Mouse (Mus musculus): Measurements from ENCODE around the gene Atxn1.

Gene Atxn1

DNA sequence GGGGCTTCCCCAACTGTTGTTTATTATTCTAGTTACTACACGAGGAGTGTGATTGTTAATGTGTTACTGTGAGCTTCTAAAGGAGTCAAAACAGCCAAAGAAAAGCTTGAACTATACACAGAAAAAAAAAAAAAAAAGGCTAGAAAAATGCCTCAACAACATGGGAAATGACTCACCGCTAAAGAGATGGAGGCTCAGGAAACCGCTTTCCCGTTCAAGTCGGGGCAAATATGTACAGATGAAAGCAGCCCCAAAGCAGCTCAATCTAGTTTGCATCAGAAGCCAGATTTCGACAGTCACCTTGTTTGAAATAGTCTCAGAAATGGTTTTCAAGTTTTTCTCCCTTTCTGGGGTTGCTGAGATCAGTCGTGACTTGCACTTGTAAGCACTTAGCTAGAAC lies 40.3 kb downstream of the Atxn1 start:
- no peak for DNase-seq

DNA sequence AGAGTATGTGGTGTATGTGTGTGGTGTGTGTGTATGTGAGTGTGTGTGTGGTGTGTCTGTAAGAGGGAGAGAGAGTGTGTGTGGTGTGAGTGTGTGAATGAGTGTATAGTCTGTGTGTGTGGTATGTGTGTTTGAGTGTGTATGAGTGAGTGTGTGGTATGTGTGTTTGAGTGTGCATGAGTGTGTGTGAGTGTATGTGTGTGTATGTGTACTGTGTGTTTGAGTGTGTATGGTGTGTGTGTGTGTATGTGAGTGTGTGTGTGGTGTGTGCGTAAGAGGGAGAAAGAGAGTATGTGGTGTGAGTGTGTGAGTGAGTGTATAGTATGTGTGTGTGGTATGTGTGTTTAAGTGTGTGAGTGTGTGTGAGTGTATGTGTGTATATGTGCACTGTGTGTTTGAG lies 41.7 kb downstream of the Atxn1 start:
- no peak for DNase-seq

DNA sequence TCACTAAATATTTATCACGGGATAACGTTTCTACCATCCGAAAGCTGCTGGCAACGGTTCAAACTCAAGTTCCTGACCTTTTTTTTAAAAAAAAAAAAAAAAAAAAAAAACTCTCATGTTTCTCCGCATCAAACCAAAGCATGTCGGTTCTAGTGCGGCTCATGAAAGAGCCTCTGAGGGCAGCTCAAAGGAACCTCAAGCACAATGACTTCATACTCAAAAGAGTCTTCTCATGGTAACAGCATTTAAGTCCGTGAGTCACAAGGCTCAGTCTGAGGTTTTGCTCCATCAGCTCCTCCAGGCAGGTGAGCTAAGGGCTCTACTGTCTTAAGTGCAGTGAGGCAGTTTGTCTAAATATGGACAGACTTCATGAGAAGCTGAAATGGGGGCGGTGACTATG lies 42.3 kb downstream of the Atxn1 start:
- DNase-seq, result no peak

DNA sequence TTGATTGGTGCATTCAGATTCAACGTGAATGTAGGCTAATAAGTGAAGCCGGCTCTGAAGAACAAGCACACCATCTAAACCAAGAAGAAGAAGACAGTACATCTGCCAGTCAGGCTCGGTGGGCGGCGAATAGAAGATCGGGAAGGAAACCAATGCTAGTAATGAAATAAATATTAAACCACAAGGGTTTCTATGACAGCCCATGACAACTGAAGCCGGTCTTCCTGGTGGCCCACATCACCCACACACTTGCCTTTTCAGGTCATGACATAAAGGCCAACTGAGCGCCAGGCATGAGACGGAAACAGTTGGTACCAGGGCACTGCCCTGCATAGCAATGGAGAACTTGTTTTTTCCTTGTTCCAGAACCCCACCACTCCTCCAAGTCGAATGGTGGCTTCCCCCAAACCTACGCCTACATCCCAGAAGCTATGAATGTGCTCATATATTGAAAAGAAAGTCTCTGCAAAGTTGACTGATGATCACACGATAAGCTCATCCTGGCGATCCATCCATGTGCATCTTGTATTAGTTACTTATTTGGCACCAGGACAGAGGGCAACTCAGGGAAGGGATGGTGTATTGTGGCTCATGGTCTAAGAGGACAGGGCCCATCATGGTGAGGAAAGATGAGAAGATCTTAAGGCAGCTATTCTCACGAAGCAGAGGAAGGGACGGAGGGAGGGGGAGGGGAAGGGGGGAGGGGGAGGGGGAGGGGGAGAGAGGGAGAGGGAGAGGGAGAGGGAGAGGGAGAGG lies 45.7 kb downstream of the Atxn1 start:
- DNase-seq, result no peak

DNA sequence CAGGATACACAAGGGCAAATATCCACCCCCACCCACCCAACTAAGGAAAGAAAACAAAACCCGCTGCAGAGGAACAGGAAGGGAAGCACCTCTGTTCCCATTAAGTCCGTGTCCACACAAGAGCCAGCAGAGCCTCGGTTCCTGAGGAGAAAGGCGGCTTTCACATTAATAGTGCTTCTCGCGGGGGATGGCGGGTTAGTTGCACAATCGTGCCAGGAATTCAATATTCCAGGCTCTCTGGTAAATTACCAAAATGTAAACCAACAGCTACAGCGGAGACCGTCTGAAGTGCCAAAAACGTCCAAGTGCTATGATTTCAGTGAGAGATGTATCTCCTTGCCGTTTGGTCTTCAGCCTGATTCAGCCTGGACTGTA lies 46.8 kb downstream of the Atxn1 start:
- DNase-seq, result no peak

DNA sequence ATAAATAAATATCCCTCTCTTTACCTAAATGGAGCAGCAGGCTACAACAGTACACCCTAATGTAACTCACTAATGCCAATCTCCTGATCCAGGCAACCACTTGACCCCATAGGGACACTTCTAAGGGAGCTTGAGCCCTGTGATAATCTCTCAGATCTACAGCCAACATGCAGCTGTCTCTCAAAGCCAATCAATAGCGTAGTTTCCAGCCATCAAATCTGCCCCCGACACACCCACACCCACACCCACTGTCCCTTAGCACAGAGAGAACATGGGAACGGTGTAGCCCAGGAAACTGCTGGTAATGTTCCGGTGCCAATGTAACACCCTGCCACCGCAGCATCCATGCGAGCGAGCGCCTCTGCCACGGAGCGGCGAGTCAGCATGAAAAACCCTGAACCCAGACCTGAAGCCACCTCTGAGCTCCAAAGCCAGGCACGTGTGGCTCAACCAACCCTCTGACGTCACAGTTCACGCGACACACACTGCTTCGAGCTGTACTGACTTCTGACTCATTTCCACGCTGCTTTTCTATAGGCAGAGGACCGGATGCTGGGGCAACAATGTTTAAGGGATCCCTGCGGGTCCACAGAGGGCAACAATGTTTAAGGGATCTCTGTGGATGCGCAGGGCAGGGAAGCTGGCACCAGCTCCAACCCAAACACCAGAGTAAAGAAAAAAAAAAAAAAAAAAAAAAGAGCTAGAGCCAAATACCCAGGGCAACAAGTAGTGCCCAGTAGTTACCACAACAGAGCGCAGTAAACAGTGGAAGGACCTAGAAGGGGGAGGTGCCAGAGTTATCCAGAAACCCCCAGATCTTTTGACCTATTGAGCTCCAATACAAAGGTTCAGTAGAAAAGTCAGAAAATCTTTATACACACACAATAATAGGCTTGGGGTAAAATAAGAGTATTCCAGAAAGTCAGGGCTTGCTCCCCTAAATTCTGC lies 47.5 kb downstream of the Atxn1 start:
- DNase-seq, result no peak

DNA sequence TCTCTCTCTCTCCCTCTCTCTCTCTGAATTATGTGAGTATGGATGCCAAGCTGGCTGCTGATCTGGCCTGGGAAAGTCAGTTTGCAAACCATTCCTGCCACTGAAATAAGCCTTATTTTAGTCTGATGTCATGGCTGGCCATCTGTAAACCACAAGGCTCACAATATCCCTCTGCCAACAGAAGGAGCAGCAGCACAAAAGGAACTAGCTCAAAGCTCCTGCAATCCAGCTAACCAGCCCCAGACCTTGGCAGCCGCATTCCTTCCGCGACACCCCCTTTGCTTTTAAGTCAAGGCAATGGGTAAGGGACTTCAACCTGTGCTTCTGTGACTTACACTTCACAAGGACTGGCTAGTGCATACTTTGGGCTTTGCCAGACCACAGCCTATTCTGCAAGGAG lies 48.9 kb downstream of the Atxn1 start:
- no peak for DNase-seq

DNA sequence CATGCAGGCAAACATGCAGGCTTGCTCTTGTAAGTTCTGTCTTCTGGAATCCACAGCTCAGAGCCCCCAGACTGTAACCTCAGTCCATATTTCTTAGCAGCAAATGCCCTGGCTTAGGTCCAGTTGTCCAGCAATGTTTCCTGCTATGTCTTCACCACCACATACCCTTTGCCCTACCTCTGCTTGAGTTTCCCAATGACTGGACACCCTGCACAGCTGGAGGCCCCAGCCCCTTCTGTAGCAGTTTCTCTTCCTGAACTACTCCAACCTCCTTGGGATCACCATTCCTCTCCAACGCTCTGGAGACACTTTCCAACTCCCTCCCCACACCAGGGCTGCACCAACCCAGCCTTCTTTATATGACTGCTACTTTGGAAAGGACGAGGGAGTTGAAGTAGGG lies 49.8 kb downstream of the Atxn1 start:
- DNase-seq, result no peak

DNA sequence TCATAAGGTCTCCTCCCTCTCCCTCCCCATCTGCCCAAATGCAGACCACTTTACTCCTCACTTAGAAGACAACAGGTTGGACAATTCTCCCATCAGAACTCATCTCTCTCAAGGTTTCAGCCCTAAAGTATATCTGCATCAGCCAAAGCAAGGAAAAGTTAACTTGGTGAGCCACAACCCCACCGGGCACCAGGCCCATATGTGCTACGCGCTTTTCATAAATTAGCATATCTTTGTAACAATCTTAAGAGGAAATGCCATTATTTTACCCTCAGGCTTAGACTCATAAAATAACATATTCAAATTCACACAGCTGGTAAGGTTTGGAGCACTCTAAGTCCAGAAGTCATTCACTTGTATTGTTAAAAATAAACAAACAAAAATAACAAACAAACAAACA lies 50.7 kb downstream of the Atxn1 start:
- DNase-seq, result no peak

DNA sequence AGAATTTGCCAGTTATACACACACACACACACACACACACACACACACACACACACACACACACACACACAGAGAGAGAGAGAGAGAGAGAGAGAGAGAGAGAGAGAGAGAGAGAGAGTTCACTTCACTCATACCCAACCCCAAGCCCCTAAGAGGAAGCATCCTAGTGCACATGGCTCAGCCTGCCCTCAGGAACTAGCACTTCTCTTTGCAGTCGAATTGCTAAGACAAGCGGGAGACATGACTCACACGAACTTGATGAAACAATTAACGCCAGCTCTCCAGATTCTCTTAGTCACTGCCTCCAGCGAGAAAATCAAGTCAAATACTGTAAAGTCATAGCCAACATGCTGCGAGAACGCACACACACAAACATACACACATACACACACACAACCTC lies 53.0 kb downstream of the Atxn1 start:
- DNase-seq, result no peak

DNA sequence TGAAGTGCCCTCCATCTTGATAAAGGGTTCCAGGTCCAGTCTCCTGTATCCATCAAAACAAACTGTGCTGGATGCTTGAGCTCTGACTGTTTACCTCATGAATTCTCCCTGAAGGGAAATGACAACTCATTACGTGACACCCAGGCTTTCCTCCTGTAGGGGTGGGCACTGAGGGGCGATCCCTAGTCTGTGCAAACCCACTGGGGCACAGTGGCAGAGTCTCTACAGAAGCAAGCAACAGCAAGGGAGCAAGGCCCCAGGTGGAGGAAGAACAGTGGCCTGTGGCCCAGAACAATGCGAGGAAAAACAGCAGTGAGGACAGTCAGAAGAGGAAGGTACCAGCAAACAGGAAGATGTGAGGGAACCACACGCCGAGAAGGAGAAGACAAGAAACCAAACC lies 53.7 kb downstream of the Atxn1 start:
- no peak for DNase-seq

DNA sequence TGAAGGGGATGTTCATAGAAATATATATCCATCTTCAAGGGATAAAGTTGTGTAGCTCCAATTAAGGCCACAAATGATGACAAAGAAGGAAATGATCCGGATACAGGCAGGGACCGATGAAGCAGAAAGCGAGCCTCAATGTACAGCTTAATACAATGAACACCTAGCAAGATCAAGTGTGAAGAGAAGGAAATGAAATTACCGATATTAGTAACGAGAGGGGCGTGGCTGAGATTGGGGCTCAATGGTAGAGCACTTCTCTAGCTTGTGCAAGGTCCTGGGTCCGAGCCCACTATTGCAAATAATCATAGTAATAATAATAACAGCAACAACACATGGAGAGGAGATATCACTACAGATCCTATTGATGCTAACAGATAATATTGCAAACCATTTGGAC lies 54.5 kb downstream of the Atxn1 start:
- no peak for DNase-seq

DNA sequence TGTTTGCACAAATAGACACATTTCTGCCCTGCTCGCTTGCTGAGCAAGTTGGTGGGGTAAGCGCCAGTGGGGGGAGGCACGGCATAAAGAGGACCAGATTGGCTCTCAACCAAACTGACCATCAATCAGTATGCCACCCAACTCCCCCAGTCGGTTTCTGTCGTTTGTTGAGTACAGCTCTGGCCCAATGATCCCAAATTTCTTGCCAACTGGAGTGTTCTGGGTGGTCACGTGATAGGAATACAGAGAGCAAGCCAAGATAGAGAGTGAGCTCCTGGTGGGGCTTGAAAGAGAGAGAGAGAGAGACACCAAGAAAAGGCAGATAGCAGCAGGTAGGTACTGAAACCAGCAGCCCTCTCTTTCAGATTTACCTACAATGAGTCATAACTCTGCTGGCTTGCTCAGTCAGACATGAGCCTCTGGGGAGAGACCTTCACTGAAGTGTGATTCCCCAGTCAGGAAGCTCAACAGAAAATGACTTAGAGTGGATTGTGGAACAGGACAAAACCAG lies 57.6 kb downstream of the Atxn1 start:
- DNase-seq, result peak; percentile 20

DNA sequence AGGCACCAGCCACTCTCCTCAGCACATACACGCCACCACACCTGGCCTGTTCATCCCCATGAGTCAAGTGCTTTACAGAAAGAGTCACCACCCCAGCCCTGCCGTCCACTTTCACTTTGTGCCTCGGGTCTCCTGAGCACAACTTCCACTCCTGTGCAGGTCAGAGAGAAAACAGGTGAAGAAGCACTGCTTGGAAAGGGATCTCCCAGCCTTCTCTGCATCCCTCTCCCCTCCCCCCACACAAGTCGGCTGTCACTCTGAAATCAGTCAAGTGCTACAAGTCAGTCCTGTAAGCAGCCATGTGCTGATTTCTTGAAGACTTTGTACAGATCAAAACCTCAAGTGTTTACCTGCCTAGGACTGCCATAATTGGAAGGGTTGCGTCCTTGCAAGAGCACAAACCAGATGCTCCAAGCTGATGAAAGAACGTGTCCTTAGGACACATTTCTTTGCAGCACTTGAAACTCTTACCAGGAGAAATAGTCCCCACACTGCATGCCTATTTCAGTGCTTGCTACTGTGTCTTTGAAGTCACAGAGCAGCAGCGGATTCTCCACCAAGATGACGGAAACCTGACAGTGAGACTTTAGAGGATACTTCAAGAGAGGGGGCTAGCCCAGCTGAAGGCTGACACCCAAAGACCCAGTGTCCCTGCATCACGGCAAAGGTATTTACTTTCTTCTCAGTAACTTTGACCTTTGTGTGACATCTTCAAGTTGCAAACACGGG lies 58.2 kb downstream of the Atxn1 start:
- DNase-seq, result no peak

DNA sequence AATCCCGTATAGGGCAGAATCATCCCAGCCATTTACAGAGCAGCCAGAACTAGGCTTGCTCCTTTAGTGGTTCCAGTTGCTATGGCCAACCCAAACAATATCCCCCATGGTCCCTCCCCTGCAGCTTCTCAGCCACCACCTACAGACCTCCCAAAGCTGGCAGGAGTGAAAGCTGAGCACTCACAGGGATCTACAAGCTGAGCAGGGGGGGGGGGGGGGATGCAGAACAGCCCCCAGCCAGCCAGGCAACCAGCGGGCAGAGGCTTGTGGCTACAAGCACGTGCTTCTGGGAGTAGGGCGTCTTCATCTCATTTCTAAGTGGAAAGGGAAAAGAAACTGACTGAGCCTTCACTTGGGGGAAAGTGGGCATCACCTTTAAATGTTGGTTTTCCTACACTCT lies 59.9 kb downstream of the Atxn1 start:
- DNase-seq, result no peak

DNA sequence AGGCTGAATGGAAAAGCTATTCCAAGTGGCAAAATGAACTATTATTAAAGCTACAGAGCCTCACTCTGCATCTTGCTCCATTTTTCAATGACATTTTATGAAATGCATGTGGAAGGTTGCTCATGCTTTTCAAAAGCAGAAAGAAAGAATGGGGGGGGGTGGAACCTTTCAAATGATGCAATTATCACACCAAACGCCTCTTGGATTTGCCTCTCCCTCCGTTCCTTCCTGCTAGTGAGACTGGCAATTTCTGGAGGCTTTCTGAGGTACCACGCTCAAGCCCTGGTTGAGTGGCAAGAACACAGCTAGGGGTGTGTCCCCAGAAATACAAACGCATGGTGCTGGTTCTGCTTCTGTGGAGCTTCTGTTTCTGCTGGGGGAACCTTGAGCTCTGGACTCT lies 60.4 kb downstream of the Atxn1 start:
- DNase-seq, result no peak

DNA sequence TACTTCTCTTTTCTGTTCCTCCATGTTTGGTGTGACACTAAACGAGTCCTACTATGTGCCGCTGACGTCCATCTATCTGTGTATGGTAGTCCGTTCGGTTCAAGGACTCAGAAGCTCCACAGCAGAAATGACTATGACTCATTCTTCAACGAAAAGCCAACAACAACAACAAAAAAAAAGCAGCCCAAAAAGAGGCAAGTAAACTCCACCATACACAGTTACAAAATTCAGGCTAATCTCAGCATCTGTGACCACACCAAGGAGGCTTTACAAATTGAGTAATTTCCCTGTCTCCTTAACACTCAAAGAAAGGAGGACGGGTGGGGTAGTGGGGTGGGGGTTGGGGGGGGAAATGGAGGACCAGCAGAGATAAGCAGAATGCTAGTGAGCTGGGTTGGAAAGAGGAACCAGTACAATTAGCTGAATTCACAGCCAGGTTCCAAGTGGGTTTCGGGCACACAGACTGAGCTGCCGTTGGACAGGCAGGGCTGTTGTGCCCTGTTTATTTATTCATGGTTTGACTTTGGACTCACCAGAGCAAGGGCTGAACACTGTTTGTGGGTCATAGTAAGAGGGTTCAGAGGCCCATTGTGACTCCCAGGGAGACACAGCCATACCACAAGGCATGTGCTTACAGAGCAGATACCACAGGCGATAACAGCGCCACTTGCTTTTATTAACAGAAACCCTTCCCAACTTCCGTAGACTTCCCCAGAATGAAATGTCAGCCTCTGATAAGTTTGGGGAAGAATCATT lies 61.1 kb downstream of the Atxn1 start:
- DNase-seq, result no peak

DNA sequence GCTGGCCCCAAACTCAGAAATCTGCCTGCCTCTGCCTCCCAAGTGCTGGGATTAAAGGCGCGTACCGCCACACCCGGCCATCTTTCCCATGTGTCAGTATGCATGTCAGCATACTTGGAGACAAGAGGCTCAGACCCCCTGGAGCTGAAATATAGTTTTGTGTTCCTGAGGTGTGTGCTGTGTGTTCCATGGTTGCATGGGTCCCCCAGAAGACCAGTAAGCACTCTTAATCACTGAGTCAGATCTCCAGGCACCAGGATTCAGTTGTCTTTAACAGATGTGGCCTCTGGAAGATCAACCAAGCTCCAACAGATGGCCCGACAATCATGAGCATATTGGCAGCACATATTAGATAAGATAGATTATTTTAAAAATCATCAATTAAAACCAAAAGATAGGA lies 62.4 kb downstream of the Atxn1 start:
- DNase-seq, result no peak

DNA sequence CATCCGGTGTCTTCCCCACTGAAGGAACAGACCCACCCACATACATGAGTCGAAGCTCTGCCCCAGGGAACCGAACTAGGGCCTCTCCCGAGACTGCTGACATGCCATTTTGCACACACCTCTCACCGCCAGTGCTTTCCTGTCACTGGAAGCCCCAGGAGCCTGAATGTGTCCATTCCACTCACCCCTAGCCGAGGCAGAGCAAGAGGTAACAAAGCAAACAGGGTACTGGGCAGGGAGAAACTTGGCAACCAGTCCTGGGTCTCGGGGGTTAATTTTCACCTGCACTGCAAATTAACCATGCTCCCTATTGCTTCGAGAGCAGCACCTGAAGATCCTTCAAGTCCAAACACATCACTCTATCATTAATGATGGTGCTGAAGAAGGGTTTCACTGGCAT lies 64.0 kb downstream of the Atxn1 start:
- no peak for DNase-seq

DNA sequence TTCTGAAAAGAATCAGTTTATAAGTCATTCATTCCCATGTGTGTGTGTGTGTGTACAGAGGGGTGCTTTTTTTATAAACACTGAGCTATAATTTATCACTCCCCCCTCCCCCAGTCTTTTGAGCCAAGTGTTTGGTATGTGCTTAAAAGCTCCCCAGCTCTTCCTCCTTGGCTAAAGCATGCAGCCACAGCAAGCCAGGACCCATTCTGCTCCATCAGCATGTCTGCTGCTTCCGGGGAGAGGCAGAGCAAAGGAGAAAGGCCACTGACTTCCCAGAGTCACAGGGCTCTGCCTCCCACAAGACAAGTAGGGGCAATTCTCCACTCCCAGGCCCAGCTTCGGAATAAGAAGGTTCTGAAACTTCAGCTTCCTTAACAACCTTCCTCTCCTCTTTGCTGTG lies 67.2 kb downstream of the Atxn1 start:
- DNase-seq, result no peak

DNA sequence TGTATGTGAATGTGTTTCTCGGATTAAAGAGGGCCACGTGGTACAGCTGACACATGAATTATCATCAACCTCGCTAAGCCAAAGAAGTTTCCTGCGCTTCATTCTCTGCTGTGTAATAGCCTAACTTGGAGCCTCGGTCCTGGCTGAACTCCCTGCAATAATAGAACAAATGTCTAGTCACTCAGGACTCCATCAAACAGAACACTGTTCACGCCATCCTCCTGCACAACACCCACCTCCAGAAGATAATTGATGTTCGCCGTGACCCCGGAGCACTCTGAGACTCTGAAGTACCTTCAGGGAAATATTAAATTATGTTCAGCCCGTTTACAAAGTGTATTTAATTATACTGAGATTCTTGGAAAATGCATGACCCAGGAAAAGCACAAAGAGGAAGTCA lies 70.0 kb downstream of the Atxn1 start:
- DNase-seq, result no peak

DNA sequence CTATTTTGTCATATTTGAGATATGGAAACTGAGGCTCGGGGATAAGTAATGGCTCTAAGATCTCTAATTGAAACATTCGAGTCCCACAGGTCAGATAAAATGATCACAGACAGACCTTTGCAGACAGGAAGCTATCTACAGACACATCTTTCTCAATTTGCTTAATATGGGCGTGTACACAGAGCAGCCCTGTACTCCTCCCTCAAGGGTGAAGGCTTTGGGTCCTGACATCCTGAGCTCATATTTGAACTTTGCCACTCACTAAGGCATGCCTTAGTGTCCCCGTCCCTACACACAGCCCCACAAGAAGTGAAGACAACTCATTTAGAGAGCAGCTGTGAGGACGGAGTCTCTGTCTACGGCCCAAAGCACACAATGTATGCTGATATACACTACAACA lies 70.6 kb downstream of the Atxn1 start:
- no peak for DNase-seq

DNA sequence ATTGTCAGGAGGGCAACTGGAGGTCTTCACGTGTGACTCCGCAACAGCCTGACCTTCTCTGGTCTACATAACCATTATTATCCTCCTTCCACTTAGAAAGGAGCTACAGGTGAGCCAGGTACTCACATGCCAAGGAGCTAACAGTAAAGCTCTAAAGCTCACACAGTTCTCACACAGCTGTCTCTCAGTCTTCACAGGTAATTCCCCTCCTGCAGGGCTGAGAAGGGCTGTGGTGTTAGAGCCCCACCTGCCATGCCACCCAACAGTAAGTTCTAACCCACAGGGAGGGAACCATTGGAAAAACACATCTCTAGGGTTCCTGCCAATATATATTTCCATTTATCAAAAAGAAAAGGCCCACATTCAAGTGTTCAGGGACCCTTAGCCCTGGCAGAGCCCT lies 73.7 kb downstream of the Atxn1 start:
- no peak for DNase-seq
